Mouse (Mus musculus) midbrain, embryonic 12.5 days (tissue): ENCODE measurements around the gene Gm20826. TPM values are rescaled to one million over a fixed set of nuclear protein-coding genes. Genes with fewer than 3 reads are reported as not detected.
"Not testable (repeated sequence)": the region's sequence is repeated elsewhere in the genome, so short reads cannot be mapped to it uniquely, and the experiment has no call there.

Experiments used
- ATAC-seq: fragments of 200-750 bp; cut with Nextera tagmentation; 2 replicates; pipeline ENCODE4 v1.8.0; 2017; ENCODE audit warnings: low read depth, moderate TSS enrichment, moderate library complexity; ENCODE audit not compliant: low FRiP score
- H3K27ac ChIP-seq: fragments of 300-500 bp; sonication (generic); replicated peaks from 2 replicates; pipeline ENCODE4 v1.5.1; 2016; ENCODE audit warnings: mild to moderate bottlenecking
- H3K27me3 ChIP-seq: fragments of 300-500 bp; sonication (generic); 2 replicates; pipeline ENCODE4 v1.6.1; 2016; ENCODE audit warnings: mild to moderate bottlenecking
- H3K36me3 ChIP-seq: fragments of 300-500 bp; sonication (generic); 2 replicates; pipeline ENCODE4 v1.6.1; 2016
- H3K4me1 ChIP-seq: fragments of 300-500 bp; sonication (generic); 2 replicates; pipeline ENCODE4 v1.6.1; 2016
- H3K4me2 ChIP-seq: fragments of 300-500 bp; sonication (generic); replicated peaks from 2 replicates; pipeline ENCODE4 v1.6.1; 2016; ENCODE audit warnings: mild to moderate bottlenecking, moderate library complexity
- H3K4me3 ChIP-seq: fragments of 300-500 bp; sonication (generic); 2 replicates; pipeline ENCODE4 v1.5.1; 2016; ENCODE audit warnings: mild to moderate bottlenecking
- H3K9ac ChIP-seq: fragments of 300-500 bp; sonication (generic); replicated peaks from 2 replicates; pipeline ENCODE4 v1.6.1; 2016; ENCODE audit warnings: mild to moderate bottlenecking, moderate library complexity
- H3K9me3 ChIP-seq: fragments of 300-500 bp; sonication (generic); 2 replicates; pipeline ENCODE4 v1.6.1; 2016; ENCODE audit warnings: mild to moderate bottlenecking
- WGBS: fragments of 180-500 bp; shearing (Covaris S2); methylation state at CpG from one replicate; pipeline ENCODE4 v1.1.7; 2016; 5-methylcytosine and 5-hydroxymethylcytosine counted together
- polyA plus RNA-seq: library from polyadenylated mRNA; unstranded; fragments of >200 nt; fragmentation: Nextera tagmentation; extraction: Ambion mirVana; gene quantifications from 2 replicates; pipeline ENCODE4 v1.2.1, GENCODE M21; 2016

Gm20826 gene
- not detected in 2 replicates for polyA plus RNA-seq

GRCm38 (mm10) chrY:7638389-7638788, at the start of gene Gm20826:
Gene Gm20826, minus strand, starts transcription at chrY:7638489.
- H3K9ac ChIP-seq, H3K9me3 ChIP-seq, ATAC-seq, H3K4me2 ChIP-seq, H3K4me1 ChIP-seq, H3K36me3 ChIP-seq, H3K27ac ChIP-seq, H3K4me3 ChIP-seq, H3K27me3 ChIP-seq: not testable (repeated sequence)
- WGBS, result no CpG with 5 or more reads among the region's 3 CpGs

Other genes with a start within 250 kb of the Gm20826 start
- gene Gm21788, start 233.5 kb downstream of the Gm20826 start, polyA plus RNA-seq, result not detected in 2 replicates
- gene Gm28576, start 84.5 kb upstream of the Gm20826 start, polyA plus RNA-seq, result not detected in 2 replicates